Mouse (Mus musculus) forebrain, embryonic 11.5 days (tissue): ENCODE measurements around the gene Eps15l1. TPM values are rescaled to one million over a fixed set of nuclear protein-coding genes. Genes with fewer than 3 reads are reported as not detected.

Experiments used
- ATAC-seq: fragments of 200-750 bp; cut with Nextera tagmentation; replicated peaks from 2 replicates; pipeline ENCODE4 v1.8.0; 2017; ENCODE audit warnings: moderate TSS enrichment; ENCODE audit not compliant: low FRiP score
- DNase-seq: peaks from one replicate; pipeline ENCODE4 v3.0.0-alpha.2; 2017; ENCODE audit warnings: low spot score
- H3K27ac ChIP-seq: fragments of 300-500 bp; sonication (generic); 2 replicates; pipeline ENCODE4 v1.5.1; 2014; ENCODE audit warnings: low read depth, low read length
- H3K27me3 ChIP-seq: fragments of 300-500 bp; sonication (generic); 2 replicates; pipeline ENCODE4 v1.6.1; 2014; ENCODE audit warnings: mild to moderate bottlenecking, low read length, mixed read lengths; ENCODE audit not compliant: control insufficient read depth, insufficient read depth
- H3K36me3 ChIP-seq: fragments of 300-500 bp; sonication (generic); 2 replicates; pipeline ENCODE4 v1.6.1; 2014; ENCODE audit warnings: mild to moderate bottlenecking, low read length, moderate library complexity, mixed read lengths; ENCODE audit not compliant: control insufficient read depth, insufficient read depth
- H3K4me1 ChIP-seq: fragments of 300-500 bp; sonication (generic); replicated peaks from 2 replicates; pipeline ENCODE4 v1.6.1; 2014; ENCODE audit warnings: low read length, mixed read lengths; ENCODE audit not compliant: control insufficient read depth, insufficient read depth
- H3K4me2 ChIP-seq: fragments of 300-500 bp; sonication (generic); 2 replicates; pipeline ENCODE4 v1.6.1; 2014; ENCODE audit warnings: low read depth, mild to moderate bottlenecking, low read length, moderate library complexity, mixed read lengths; ENCODE audit not compliant: severe bottlenecking
- H3K4me3 ChIP-seq: fragments of 300-500 bp; sonication (generic); 2 replicates; pipeline ENCODE4 v1.5.1; 2014; ENCODE audit warnings: low read depth, low read length
- H3K9ac ChIP-seq: fragments of 300-500 bp; sonication (generic); 2 replicates; pipeline ENCODE4 v1.6.1; 2014; ENCODE audit warnings: low read length
- H3K9me3 ChIP-seq: fragments of 300-500 bp; sonication (generic); 2 replicates; pipeline ENCODE4 v1.6.1; 2016; ENCODE audit warnings: low read length, mixed read lengths; ENCODE audit not compliant: control insufficient read depth
- WGBS: fragments of 180-500 bp; shearing (Covaris S2); extraction: QIAGEN DNeasy Blood & Tissue Kit; methylation state at CpG from one replicate; pipeline ENCODE4 v1.1.7; 2014; 5-methylcytosine and 5-hydroxymethylcytosine counted together
- polyA plus RNA-seq: library from polyadenylated mRNA; unstranded; fragments of >200 nt; fragmentation: Nextera tagmentation; extraction: Ambion mirVana; gene quantifications from 2 replicates; pipeline ENCODE4 v1.2.1, GENCODE M21; 2014

The Eps15l1 gene
- polyA plus RNA-seq, 1 experiment from 2014 or later = 78.4 TPM

DNA sequence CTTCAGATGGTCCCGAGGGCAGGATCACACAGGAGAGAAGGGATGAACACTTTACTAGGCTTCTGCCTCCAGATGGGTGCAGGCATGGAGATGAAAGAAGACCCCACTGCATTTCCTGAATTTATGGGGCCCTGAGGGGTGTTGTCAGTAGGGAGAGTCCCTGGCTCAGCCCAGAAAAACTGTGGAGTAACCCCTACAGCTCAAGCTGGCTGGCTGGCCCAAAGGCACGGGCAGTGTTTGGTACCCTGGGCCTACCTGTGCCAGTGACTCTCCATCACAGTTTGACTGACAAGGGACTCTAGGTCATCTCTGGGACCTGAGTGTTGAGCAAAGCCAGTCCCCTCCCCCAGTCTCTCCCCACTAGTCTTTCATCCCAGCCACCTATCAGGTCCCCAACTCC, 96.6 kb downstream of the Eps15l1 start:
- no peak for ATAC-seq
- Histone ChIP-seq H3K4me2 (no peak overlapping the region), H3K27ac (no peak overlapping the region), H3K9me3 (no peaks in the 10 kb centered on the region), H3K4me1 (no peaks in the 10 kb centered on the region; the same call in 1 of the 2 replicates), H3K36me3 (no peaks in the 10 kb centered on the region), H3K4me3 (no peak overlapping the region), H3K9ac (no peak overlapping the region), H3K27me3 (peaks cover 22% of the 10 kb centered on the region)
- DNase-seq = no peak
- WGBS = 83% methylated on average over 2 of the region's 2 CpGs

GRCm38 (mm10) chr8:72324036-72324706, 97.1 kb downstream of the Eps15l1 start:
- no peak overlapping the region for H3K4me2 ChIP-seq
- no peaks in the 10 kb centered on the region for H3K9me3 ChIP-seq
- H3K27me3 ChIP-seq = peaks cover 27% of the 10 kb centered on the region
- H3K36me3 ChIP-seq = no peaks in the 10 kb centered on the region
- H3K4me1 ChIP-seq = peaks cover 3% of the 10 kb centered on the region; the same call in 1 of the 2 replicates
- no peak overlapping the region for H3K9ac ChIP-seq
- no peak overlapping the region for H3K27ac ChIP-seq
- WGBS = 90% methylated on average over 10 of the region's 10 CpGs
- H3K4me3 ChIP-seq = no peak overlapping the region
- ATAC-seq = no peak
- no peak for DNase-seq

DNA sequence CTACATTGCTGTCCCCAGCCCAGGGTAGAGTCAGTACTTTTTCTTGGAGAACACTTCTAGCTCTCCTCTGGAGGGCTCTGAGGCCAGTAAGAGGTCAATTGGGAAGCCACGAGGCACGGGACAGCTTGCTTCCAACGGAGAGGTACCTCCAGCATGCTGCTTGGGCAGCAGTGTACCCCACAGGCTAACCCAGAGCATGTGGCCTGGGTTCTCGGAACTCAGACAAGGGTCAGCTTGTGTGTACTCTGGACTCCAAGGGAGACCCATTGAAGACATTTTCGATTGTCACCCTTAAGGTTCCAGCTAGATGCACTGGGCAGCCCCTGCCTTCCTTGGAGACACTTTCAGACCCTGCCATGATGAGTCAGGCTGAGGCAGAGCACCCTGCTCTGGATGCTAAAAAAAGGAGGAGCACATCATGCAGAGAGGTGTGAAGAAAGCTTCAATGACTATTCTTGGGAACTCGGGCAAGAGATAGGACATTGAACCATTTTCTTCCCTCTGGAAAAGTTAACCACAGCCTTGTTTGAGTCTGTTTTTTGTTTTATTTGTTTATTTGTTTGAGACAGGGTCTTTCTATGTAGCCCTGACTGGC, 98.0 kb downstream of the Eps15l1 start:
- H3K9me3 ChIP-seq = no peaks in the 10 kb centered on the region
- peaks cover 6% of the 10 kb centered on the region; the same call in 1 of the 2 replicates for H3K4me1 ChIP-seq
- no peaks in the 10 kb centered on the region for H3K36me3 ChIP-seq
- ATAC-seq (no peak), DNase-seq (no peak)
- peaks cover 33% of the 10 kb centered on the region for H3K27me3 ChIP-seq
- no peak overlapping the region for H3K4me3 ChIP-seq
- no peak overlapping the region for H3K4me2 ChIP-seq
- WGBS = 71% methylated on average over 6 of the region's 6 CpGs
- H3K27ac ChIP-seq = no peak overlapping the region
- H3K9ac ChIP-seq = no peak overlapping the region

GRCm38 (mm10) chr8:72322471-72322889, 98.8 kb downstream of the Eps15l1 start:
- no peaks in the 10 kb centered on the region for H3K36me3 ChIP-seq
- DNase-seq (no peak), ATAC-seq (no peak)
- WGBS = 75% methylated on average over 7 of the region's 7 CpGs
- H3K27me3 ChIP-seq = peaks cover 33% of the 10 kb centered on the region
- H3K9ac ChIP-seq = no peak overlapping the region
- H3K27ac ChIP-seq = no peak overlapping the region
- H3K4me1 ChIP-seq = peaks cover 6% of the 10 kb centered on the region; the same call in 1 of the 2 replicates
- H3K4me3 ChIP-seq = no peak overlapping the region
- no peaks in the 10 kb centered on the region for H3K9me3 ChIP-seq
- H3K4me2 ChIP-seq = no peak overlapping the region

DNA sequence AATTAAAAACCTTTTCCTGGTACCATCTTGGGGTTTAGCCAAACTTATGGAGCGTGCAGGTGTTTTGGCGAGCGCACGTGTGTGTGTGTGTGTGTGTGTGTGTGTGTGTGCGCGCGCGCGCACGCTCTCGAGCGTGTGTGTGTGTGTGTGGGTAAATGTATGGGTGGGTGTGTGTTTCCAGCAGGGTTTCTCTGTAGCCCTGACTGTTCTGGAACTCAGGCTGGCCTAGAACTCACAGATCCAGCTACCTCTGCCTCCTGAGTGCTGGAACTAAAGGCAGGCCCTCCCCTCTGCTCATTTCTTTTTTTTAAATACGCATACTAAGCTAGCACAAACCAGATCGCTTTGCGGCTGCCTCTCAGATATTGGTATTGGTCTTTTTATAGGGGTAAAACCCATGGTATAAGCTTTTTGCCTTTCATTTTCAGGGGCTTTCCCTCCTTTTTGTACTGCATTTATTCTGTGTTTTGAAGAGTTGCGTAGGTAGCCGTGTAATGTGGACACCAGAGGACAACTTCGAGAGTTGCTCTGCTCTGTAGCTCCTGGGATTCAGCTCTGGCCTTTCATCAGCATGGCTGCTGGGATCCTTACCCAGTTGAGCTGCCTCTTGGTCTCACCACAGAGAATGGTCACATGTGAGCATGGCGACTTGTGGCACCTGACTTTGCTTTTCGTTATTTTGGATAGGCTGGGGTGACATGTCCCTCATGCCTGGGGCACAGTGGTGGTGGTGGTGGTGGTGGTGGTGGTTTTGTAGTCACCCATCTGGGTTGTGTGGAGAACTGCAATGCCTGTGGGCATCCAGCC, 99.4 kb downstream of the Eps15l1 start:
- Histone ChIP-seq H3K4me1 (peaks cover 6% of the 10 kb centered on the region; the same call in 1 of the 2 replicates), H3K36me3 (no peaks in the 10 kb centered on the region), H3K27me3 (peaks cover 33% of the 10 kb centered on the region), H3K9me3 (no peaks in the 10 kb centered on the region), H3K4me3 (no peak overlapping the region), H3K4me2 (no peak overlapping the region), H3K27ac (no peak overlapping the region), H3K9ac (no peak overlapping the region)
- no peak for DNase-seq
- no peak for ATAC-seq
- 90% methylated on average over 20 of the region's 20 CpGs for WGBS

DNA sequence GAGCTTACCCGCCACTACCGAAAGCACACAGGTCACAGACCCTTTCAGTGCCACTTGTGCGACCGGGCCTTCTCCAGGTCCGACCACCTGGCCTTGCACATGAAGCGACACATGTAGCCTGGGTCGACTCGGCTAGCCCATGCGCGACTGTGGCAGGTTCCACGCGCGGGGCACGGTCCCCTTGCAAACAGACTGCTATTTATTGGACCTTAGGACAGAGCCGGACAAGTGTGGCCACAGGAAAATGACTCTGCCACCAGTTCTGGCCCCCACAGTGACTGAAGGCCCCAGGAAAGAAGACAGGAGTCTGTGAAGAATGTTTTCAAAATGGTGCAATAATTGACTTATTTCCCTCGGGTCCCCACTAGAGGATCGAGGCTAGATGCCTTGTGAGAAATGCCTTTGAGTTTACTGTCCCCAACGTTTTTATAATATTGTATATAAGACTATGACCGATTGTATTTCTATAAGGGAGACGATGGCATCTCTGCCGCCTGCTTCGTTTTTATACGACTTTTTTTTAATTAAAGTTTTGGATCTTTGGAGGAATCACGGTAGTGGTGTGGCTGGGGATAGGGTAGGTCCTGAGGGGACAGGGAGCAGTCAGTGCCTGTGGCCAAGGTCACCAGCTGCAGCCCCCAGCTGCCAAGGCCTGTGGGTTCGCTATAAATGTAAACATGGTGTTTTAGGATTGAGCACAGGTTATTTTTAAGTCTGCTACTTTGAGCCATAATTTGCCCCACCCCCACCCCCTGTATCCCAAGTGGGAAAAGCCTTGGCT, 100.3 kb downstream of the Eps15l1 start:
- no peak overlapping the region for H3K27ac ChIP-seq
- peaks cover 6% of the 10 kb centered on the region; the same call in 1 of the 2 replicates for H3K4me1 ChIP-seq
- H3K9ac ChIP-seq = no peak overlapping the region
- H3K4me3 ChIP-seq = no peak overlapping the region
- 63% methylated on average over 25 of the region's 25 CpGs for WGBS
- H3K4me2 ChIP-seq = no peak overlapping the region
- H3K9me3 ChIP-seq = no peaks in the 10 kb centered on the region
- ATAC-seq (no peak), DNase-seq (no peak)
- peaks cover 33% of the 10 kb centered on the region for H3K27me3 ChIP-seq
- no peaks in the 10 kb centered on the region for H3K36me3 ChIP-seq

DNA sequence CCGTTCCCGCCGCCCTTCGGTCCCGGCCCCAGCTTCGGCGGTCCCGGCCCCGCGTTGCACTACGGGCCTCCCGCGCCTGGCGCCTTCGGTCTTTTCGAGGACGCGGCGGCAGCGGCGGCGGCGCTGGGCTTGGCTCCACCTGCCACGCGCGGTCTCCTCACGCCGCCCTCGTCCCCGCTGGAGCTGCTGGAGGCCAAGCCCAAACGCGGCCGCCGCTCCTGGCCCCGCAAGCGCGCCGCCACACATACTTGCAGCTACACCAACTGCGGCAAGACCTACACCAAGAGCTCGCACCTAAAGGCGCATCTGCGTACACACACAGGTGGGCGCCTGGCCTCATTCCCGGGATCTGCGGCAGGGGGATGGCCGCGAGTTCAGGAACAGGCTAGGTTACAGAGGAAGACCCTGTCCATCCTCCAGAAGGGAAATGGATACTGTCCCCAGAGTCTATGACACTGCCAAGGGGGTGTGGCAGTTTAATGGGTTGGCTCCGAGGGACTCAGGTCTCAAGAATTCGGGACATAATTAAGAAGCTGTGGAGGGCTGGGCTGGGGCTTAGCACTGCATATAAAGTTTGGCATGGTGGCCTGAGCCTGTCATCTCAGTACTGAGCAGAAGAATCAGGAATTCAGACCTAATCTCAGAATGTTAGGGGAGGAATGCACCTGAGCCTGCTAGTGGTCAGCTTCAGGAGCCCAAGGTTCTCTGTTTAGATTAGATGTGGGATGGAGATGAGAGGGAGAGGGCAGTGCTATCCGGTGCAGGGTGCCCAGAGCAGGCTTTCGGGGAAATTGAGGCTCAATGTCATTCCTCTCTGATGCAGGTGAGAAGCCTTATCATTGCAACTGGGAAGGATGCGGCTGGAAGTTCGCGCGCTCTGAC, 101.1 kb downstream of the Eps15l1 start:
- H3K27ac ChIP-seq = no peak overlapping the region
- H3K9ac ChIP-seq = no peak overlapping the region; the same call in 1 of the 2 replicates

More for the DNA sequence above, 101.1 kb downstream of the Eps15l1 start:
- WGBS = 6% methylated on average over 52 of the region's 55 CpGs
- peak overlapping the region; percentile 41 for H3K4me3 ChIP-seq
- no peak for DNase-seq
- H3K9me3 ChIP-seq = no peaks in the 10 kb centered on the region
- peaks cover 33% of the 10 kb centered on the region for H3K27me3 ChIP-seq
- no peaks in the 10 kb centered on the region for H3K36me3 ChIP-seq
- ATAC-seq = no peak
- peaks cover 6% of the 10 kb centered on the region; the same call in 1 of the 2 replicates for H3K4me1 ChIP-seq
- peak overlapping the region; percentile 87 for H3K4me2 ChIP-seq
